ENCODE assay signal across 16 mouse cellular contexts in genomic region chr2:4166191-4166590, GRCm38 (mm10).
"Had no signal": no experiment of that assay in that cellular context is flagged by ENCODE, and none has a peak within 500 bp of the region (broad histone marks: within the 10 kb centered on the region; RNA-seq: fewer than 3 reads in every experiment).

No protein-coding gene starts in this region.

- H3K4me1 ChIP-seq: megakaryocyte, embryonic 14.5 days; stomach, embryonic 15.5 days had no signal

- H3K27ac ChIP-seq: midbrain, embryonic 13.5 days; midbrain, embryonic 15.5 days; neural tube, embryonic 13.5 days; stomach, embryonic 15.5 days; stomach, postnatal 0 days had no signal

- H3K4me2 ChIP-seq: lung, embryonic 14.5 days; midbrain, embryonic 11.5 days; midbrain, embryonic 13.5 days; midbrain, embryonic 15.5 days; neural tube, embryonic 13.5 days; stomach, embryonic 15.5 days had no signal

- H3K27me3 ChIP-seq: megakaryocyte, embryonic 14.5 days; midbrain, embryonic 13.5 days; midbrain, embryonic 15.5 days; neural tube, embryonic 13.5 days; stomach, embryonic 15.5 days had no signal

- H3K9ac ChIP-seq: lung, embryonic 14.5 days; midbrain, embryonic 13.5 days; midbrain, embryonic 15.5 days; neural tube, embryonic 13.5 days; stomach, embryonic 15.5 days had no signal

- ATAC-seq: midbrain, embryonic 13.5 days; midbrain, embryonic 15.5 days had no signal

- H3K9me3 ChIP-seq: midbrain, embryonic 13.5 days; midbrain, embryonic 15.5 days; neural tube, embryonic 13.5 days; stomach, embryonic 15.5 days had no signal

- DNase-seq: lung, adult 18-20 months; lung, embryonic 14.5 days; lung, postnatal 10 days; lung, postnatal 4 days; right cerebral cortex, postnatal 14 days; thymus, adult 2 months; thymus, postnatal 25 days; thymus, postnatal 4 days had no signal

- H3K4me3 ChIP-seq: megakaryocyte, embryonic 14.5 days; midbrain, embryonic 13.5 days; midbrain, embryonic 15.5 days; myocyte; neural tube, embryonic 13.5 days; stomach, embryonic 15.5 days had no signal

- H3K36me3 ChIP-seq: midbrain, embryonic 15.5 days; neural tube, embryonic 13.5 days; stomach, embryonic 15.5 days had no signal
